Mouse (Mus musculus) skeletal muscle tissue, adult 2 months (tissue): ENCODE measurements around the gene A830031A19Rik.

Experiments used
- DNase-seq: peaks from one replicate; pipeline ENCODE4 v3.0.0-alpha.2; 2012; ENCODE audit warnings: low read depth, low spot score

The A830031A19Rik gene

DNA sequence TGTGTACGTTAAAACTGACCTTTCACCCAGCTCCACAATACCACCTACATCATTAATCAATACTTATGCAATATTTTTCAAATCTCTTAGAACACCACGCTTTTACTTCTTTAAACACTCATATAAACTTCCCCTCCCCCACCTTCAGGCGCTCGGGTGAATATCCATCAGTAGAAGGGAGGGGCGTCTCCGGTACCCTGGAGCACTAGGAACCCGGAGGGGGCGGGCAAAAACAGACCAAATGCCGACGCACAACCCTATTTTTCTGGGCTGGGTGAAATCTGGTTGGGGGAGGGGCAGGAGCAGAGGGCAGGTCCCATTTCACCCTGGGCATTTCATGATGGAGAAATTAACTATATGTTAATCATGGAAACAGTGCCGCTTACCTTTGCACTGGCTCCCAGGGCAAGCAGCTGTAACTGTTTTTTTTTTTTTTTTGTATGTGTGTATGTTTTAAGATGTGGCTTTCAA is at the start of gene A830031A19Rik:
A830031A19Rik (minus strand) TSS at position 421 of the 471 bp plus-strand sequence.
- DNase-seq, result no peak

DNA sequence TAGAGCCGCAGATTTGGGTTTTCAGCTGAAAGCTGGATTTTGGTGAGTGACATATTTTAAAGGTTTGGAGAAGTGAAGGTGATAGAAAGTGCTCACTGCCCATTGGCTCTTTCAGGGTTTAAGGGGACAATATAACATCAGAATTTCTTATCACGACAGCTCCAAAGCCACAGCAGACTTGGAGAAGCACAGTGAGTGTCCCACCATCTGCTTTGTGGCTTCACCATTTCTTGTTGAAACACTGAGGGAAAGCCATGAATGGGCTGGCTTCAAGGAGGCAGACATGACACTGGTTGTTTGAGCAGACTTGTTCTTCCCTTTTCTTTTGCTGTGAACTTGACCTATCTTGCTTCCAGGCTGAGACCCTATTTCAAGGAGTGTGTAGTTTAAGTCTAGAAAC is 49.1 kb upstream of the A830031A19Rik start:
- DNase-seq, result no peak

DNA sequence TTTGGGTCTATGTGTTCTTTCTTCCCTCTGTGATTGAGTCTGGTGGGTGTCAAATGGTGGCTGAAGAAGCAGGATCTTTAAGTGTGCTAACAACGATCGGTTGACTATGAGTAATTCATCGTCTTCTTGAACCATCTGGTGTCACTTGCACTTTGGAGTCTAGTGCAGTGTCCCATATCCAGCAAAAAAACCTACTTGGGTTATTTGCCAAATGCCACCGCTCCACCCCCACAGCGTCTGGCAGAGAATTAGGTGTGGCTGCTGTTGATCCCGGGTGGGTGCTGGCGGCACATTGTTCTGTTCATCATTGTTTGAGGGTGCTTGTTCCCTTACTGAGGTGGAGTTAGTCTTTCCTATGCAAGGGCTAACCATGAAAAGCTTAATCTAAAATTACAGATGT is 48.0 kb upstream of the A830031A19Rik start:
- DNase-seq, result no peak

DNA sequence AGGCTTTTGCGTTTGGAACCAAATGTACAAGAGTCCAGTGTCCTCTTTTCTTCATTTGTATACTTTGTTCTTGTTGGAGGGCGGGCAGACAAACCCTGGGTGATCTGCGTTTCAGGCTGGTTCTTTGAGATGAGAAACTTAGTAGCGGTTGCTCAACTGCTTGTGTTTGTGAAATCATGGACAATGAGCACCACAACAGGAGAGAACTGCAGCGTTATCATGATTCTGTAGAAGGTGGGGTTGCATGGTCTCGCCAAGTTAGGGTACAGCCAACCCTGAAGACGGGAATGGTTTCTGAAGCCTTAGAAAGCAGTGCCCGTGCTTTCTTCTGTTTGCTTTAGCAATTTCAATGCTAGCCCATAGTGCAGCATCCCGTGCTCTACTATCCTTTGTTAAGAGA is 46.3 kb upstream of the A830031A19Rik start:
- no peak for DNase-seq

- DNase-seq, result no peak
Measured at GRCm38 (mm10) chr11:24116582-24117318, 41.9 kb upstream of the A830031A19Rik start.

DNA sequence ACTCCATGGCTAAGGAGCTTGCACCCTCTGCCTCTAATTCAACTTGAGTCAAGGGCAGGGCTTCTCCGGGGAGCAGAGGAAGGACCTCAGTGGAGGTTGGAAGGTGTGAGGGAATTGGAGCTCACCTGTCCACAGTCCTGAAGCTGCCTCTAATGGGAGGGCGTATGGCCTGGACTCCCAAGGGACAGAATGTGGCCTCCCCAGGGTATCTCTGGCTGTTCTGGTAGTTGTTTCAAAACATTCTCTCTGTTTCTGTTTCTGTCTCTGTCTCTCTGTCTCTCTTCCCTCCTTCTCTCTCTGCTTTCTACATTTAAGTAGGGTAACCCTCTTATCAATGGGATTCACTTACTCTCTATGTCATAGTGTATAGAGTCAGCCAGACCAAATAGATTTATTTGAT is 41.2 kb upstream of the A830031A19Rik start:
- no peak for DNase-seq

- DNase-seq, result no peak
Measured at GRCm38 (mm10) chr11:24115017-24115752, 40.3 kb upstream of the A830031A19Rik start.

GRCm38 (mm10) chr11:24111720-24112119 is 36.9 kb upstream of the A830031A19Rik start:
- no peak for DNase-seq

DNA sequence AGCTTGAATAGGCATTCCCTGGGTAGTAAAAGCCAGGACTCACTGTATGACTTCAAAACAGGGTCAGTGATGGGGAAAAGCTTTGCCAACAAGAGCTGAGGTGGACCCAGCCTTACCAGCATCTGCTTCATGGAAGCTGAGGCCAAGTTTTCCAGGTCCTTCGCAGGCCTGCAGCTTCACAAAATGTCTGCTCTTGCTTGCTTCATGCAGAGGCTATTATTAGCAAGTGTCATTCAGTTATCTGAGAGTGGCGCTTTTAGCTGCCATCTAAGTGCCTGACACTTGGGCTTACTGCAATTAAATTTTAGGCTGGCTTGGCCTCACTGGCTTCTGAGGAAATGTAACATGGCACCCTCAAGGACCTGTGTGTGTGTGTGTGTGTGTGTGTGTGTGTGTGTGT is 35.3 kb upstream of the A830031A19Rik start:
- no peak for DNase-seq

GRCm38 (mm10) chr11:24109388-24109787 is 34.5 kb upstream of the A830031A19Rik start:
- DNase-seq, result no peak

DNA sequence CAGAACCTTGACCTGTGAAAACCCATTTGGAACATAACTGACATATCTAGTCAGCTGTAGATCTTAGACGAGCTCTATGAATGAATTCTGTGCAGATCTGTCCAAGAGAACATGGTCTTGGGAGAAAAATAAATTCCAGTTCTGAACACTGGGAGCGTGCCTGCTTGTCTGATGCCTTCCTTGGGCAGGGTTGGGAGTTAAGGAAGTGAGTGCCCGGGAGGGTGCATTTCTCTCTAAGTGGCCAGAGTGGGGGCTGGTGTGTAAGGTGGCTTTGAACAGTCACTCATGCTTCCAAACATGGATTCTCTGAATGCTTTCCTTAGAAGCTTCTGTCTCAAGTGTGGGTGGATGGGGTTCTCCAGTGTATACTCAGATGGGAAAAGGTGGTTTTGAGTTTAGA is 34.1 kb upstream of the A830031A19Rik start:
- DNase-seq, result no peak

GRCm38 (mm10) chr11:24107414-24107813 is 32.6 kb upstream of the A830031A19Rik start:
- no peak for DNase-seq

- no peak for DNase-seq
Measured at GRCm38 (mm10) chr11:24103128-24103742, 28.4 kb upstream of the A830031A19Rik start.

DNA sequence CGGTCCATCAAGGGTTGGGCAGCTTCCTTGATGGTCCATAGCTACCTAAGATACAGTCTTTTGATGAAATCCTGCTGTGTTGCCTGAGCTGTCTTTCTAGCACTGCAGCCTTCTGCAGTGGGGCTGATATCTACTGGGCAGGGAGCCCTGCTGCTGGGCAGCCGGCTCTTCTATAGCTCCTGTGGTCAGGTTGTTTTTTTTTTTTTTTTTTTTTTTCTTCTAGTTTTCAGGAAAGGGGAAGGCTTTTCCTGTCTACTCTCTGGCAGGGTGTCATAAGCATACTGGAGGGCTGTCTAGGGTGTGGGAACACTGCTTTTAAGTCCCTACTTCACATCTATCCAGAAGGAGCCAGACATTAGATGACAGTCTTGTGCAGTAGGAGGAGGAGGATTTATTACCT is 27.5 kb upstream of the A830031A19Rik start:
- DNase-seq, result no peak

DNA sequence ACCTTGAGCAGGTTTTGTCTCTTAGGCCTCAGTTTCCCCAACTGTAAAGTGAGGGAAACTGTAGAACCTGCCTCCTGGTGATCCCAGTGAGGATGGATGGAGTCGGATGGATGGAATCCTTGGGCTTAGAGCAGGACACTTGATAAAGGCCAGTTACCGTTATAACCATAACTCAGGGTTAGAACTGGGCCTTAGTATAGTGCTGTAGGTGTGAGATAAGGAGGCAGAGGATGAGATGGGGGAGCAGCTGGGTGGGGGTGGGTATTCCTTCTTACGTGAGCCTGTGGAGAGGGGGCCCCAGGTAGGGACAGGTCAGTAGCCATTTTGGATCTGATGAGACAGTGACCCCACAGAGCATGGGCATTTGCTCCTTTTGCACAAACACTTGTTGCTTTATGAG is 26.8 kb upstream of the A830031A19Rik start:
- no peak for DNase-seq

- DNase-seq, result no peak
Measured at GRCm38 (mm10) chr11:24100449-24101070, 25.7 kb upstream of the A830031A19Rik start.

DNA sequence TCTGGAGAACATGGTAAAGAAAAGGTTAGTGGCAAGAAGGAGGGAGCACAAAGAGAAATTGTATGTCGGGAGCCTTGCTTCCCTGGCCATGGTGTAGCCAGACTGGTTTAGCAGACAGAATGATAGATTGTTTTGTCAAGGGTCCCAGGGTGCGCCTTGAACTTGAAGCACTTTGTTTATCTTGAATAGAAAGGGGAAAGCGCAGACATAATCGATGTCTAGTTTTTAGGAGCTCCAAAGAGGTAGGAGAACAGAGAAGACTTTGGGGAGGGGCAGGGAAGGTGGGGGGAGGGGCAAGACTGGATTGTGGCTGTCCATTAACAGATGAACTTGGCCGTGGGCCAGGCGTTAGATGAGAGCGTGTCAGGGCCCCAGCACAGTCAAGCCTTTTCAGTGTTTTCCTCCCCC is 25.0 kb upstream of the A830031A19Rik start:
- no peak for DNase-seq

DNA sequence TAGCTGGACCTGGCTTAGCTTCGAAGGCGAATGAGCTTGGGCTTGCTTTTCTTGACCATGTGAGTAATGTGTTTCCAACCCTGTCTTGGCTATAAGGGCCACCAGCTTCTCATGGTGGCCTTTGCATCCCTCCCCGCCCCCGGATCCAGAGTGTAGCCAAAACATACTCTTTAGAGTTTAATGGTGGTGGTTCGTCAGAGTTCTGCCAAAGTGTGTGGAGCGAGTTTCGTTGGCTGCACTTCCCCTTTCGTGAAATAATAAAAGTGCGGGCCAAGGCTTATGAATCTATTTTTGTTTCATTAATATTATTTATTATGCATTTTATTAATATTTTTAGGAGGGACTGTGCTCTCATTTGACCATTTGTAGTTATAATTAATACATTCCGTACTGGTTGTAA is 24.4 kb upstream of the A830031A19Rik start:
- DNase-seq, result no peak

DNA sequence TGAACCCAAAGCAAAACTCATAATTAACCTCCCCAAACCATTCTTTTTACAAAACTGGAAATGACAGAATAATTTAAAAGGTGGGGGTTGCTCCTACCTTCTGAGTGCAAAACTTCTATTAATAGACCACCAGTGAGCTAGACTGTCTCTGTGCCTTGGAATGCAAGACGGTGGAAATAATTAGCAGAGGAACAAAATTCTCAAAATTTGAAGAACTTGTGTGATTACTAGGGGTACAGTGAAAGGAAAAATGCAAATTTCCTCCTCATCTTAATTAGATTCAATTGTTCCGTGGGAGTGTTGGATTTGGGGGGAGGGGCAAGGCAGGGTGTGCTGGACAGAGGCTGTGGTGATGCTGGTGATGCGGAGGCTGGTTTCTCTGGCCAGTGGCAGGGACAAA is 23.8 kb upstream of the A830031A19Rik start:
- no peak for DNase-seq

GRCm38 (mm10) chr11:24098069-24098468 is 23.2 kb upstream of the A830031A19Rik start:
- no peak for DNase-seq

- DNase-seq, result no peak
Measured at GRCm38 (mm10) chr11:24097026-24097425, 22.2 kb upstream of the A830031A19Rik start.

DNA sequence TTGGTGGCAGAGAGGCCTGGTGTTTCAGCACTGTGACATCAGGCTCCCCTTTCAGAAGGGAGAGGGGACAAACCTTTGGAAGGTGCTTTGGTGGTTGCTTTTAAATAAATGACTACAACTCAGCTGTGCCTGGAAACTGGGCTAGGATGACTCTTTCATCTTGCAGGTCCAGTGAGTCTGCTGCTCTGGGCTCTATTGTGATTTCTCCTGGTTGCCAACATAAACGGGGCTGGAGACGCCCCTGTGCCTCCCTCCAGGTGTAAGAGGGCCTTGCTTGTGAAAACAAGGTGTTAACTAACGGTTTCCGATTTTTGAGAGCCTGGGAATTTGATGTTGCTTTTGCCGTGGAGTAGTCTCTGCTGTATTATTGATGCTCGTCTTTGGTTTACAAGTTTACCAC is 21.6 kb upstream of the A830031A19Rik start:
- no peak for DNase-seq
